Mouse (Mus musculus) bone marrow macrophage, adult 2 months (primary cell): ENCODE data around the gene Tada2a.

Experiments
- CTCF ChIP-seq: IDR thresholded peaks from 2 replicates; pipeline ENCODE4 v1.5.1; 2012; ENCODE audit warnings: low read depth, mild to moderate bottlenecking, low read length, moderate library complexity
- POLR2A ChIP-seq: IDR thresholded peaks from 2 replicates; pipeline ENCODE4 v1.6.1; 2012; ENCODE audit warnings: mild to moderate bottlenecking, low read depth, low read length, borderline replicate concordance

DNA sequence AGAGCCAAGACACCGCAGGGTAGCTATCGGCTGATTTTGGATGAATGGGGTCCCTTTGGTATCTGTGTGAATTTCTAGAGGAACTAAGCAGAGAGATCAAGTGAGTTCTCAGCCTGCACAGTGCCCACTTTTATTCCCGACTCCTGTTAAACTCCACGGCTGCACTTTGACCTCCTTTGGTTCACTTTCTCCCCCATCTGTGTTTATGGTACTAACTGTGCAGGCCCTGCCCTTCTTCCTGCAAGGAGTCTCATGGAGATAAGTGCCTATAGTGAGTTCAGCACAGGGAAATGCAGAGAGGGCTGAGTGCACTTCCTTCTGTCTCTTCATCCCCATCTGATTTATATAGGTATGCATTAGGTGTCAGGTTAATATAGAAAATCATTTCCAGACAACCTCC, 35.2 kb upstream of the Tada2a start:
- no peak for TF ChIP-seq CTCF
- no peak for TF ChIP-seq POLR2A
